Mouse (Mus musculus): ENCODE results near the gene Wap.
A peak's percentile ranks its signal among the peaks of the same experiment; 100 is the strongest.

DNA sequence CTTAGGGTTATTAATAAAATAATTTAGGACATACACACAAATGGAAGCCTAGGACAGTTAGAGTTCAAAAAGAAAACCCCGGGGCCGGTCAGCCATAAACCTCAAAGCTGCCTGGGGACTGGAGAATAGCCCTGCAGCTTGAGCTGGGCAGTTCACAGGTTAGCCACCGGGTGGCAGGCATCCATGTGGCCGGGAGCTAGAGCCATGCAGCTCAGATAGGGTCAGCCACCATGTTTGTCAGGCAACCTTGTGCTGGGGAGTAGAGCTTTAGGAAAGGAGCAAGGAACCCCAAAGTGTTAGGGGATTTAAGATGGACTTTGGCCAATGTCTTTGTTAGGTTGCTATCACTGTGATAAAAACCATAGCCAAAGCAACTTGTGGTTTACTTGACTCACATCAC, 9.9 kb downstream of the Wap start:
- TF ChIP-seq POLR2A (IDR thresholded peaks at IDR 0.05; ENCODE audit: borderline replicate concordance, extremely low read depth, low read depth, low read length) (no peak), CTCF (IDR thresholded peaks at IDR 0.05; ENCODE audit: insufficient read depth, low read length) (peak; percentile 66)
